Mouse (Mus musculus): Measurements from ENCODE around the gene Fubp1.

DNA sequence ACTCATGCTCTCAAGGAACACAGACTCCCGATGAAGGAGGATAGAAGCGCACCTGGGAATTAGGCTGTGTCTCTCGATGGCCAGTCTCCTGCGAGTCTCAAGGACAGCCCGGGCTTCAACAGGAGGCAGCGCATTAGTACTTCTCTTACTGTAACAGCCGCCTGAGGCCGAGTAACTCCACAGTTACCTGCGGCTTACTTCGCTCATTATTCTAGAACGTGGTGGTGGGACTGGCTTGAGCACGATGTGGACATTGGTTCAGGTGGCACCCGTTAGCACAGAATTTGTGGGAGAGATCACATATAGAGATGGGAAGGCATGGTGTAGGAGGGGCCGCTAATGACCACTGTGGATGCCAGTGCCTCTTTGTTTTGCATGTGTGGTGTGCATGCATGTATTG is 57.9 kb downstream of the Fubp1 start:
- TF ChIP-seq CTCF (IDR thresholded peaks at IDR 0.05; ENCODE audit: low read depth, low read length) (no peak), POLR2A (IDR thresholded peaks at IDR 0.05; ENCODE audit: insufficient read depth, low read length) (no peak)

Data from ES-Bruce4 (cell line).